Mouse (Mus musculus): ENCODE data around the gene Scn8a. TPM values are rescaled to one million over a fixed set of nuclear protein-coding genes. Genes with fewer than 3 reads are reported as not detected.

Gene Scn8a
- polyA plus RNA-seq, 1 experiment from 2014 or later = 2.1 TPM

DNA sequence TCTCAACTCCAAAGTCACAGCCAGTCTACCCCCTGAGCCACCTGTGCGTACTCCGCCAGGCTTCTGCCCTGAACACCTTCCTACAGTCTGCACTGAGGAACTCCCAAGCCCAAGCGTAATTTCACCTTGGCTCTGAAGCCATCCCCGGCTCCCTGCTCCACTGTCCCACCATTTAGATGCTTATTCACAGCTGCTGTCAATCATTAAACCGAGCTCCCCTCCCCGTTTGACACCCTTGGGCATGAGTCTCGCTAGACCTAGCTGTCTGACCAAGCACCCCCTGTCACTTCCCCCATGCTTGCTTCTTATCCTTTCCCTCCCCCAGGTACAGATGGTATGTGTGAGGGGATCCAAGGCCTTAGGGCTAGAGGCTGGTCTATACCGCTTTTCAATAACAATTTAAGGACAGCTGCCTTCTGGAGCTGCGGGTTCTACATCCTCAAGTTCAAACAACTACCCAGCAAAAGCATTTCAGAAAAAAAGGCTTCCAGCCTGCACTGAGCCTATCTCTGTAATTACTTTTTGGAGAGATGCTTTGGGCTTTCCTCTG is 200.1 kb downstream of the Scn8a start:
- DNase-seq (ENCODE audit: low spot score) = no peak

DNA sequence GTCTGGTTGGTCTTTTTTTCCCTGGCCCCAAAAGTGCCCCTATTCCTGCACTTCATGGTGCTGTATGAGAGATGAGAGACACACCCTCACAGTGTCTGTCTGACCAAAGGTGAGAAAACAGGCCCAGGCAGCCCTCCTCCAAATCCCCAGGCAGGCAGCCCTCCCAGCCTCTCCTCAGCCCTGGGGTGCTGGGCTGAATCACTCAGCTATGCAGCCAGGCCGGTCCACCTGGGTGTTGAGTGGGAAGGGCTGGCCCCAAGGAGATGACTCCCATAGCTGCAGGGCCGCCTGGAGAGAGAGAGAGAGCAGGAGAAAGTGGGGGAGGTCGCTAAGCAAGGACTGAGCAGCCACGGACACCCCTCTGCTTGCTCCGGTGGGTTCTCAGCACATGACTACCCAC is 201.1 kb downstream of the Scn8a start:
- no peak for DNase-seq (ENCODE audit: low spot score)

DNA sequence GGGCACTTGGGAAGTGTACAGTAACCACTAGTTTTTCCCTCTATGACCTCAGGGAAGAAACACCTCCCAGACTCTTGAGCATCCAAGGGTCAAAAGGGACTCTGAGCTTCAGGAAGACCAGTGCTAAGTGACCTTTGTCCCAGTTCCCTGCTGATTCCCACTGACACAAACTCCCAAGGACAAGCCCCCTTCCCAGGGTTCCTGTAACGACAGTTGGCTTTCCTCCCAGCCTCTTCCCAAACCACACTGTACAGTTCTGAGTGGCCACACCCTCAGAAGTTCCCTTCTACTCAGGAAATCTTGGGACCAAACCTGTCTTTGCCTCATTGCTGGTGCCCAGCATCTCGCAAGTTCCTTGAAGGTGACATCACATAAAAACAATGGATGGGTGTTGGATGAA is 203.1 kb downstream of the Scn8a start:
- DNase-seq (ENCODE audit: low spot score) = no peak

DNA sequence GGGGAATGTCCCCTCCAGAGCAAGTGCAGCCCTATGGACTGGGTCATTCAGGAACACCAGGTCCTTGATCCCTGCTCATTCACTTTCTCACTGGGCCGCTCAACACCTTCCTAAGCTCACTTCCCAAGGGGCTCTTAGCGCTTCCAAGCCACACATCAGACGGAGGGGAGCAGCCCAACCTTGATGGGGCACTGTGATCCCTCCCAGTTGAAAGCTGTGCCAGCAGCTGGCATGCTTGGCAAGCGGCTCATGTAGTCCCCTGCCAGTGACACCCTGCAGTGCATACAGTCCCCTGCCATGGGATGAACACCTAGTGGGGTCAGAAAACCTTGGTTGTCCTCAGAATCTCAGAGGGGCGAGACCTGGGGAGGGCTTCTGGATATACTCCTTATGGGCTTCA is 204.4 kb downstream of the Scn8a start:
- no peak for DNase-seq (ENCODE audit: low spot score)

DNA sequence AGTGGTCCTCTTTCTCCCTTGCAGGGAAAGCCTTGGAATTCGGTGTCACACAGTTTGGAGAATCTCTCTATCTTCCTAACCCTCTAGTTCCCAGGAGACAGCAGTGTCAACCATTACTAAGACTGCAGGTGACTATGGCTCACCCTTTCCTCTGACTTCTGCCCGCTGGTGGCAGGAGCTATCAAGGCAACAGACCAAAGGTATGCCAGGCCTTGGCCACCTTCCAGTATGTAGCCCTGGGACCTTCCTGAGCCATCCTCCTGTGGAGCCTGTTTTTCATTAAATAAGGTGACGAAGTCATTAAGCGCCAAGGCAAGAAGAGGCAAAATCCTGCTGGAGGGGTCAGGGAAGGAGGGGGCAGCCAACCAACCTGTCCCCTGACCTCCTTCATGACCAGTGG is 205.5 kb downstream of the Scn8a start:
- no peak for DNase-seq (ENCODE audit: low spot score)

DNA sequence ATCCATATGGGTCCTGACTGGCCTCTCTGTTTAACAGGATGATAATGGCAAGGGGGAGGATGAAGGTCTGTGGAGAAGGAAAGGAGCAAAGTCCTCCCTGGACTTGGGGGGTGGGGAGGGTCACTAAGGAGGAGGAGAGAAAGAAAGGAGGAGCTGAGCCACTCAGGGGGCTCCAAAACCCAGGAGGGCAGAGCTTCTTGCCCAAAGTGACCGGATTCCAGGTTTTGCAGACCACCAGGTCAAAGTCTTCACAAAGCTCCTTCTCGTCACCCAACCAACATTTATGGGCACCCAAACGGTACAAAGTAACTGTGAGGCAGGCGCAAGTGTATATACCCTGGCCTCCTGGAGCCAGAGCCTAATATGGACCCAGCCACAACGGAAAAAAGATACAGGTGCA is 206.0 kb downstream of the Scn8a start:
- no peak for DNase-seq (ENCODE audit: low spot score)

DNA sequence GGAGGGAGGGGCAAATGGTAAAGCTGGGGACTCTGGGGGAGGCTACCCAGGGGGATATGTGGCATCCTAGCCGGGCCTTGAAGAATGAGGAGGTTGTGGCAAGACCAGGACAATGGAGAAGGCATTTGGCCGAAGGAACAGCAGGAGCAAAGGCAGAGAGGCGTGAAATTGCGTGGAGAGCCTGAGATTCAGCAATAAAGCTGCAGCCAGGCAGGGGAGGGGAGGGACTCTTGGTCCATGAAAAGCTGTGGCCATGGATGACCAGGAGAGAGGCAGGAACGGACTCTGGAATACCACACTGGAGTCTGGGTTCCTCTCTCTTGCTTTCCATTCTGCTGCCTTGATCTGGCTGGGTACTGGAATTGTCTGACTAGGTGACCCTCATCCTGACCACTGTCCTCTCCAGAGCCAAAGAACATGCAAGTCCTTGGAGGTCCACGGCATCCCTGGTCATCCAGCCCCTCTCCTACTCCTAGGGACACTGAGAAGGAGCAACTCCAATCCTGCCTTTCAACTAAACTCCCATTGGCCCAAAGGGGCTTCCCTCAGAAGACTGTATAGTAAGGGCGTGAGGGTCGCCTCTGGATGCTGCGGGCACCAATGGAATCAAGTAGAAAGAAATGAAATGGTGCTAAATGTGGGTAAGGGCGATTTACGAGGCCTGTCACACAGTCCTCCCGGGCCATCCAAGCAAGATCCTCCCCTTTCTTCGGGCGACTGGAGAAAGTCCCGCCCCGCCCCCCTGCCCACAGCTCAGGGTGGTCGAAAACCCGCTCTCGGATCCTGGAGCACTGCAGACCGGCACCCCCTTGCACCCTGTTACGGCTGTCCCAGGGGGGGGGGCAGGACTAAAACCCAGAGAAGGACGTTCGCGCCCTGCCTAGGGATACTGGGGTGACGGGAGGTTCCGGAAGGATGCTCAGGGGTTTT is 206.7 kb downstream of the Scn8a start:
- no peak for DNase-seq (ENCODE audit: low spot score)

DNA sequence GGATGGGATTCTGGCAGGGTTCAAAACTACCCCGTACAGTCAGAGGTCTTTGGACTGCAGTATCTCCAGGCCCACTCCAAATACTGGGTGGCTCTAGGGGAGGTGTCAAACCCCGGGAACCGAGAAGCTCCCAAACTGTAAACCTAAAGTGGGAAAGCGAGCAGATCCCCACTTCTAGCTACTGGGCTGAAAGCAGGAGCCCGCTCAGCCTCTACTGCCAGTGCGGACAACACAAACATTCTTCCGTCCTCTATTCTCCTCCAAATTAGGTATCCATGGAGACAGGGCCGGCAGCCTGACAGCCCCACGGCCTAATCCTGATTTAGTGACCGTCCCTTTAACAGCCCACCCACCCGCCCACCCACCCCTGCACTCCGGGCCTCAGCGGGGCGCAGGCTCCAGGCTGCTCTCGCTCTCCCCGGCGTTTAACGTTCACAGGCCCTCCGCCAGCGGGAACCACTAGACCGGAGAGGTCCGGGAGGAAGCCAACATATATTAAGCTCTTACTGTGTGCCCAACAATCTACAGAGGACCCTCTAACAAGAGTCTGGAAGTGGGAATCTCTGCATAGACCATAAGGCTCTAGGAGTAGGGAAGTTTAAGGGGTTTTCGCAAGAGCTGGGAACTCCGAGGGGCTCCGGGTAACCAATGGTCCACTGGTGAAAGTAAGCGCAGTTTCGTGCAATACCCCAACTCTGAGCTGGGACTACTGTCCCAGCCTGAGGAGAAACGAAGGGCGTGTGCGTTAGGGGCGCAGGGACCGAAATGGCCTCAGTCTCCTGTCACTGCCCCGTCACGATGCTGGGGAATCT is 207.5 kb downstream of the Scn8a start:
- no peak for DNase-seq (ENCODE audit: low spot score)

DNA sequence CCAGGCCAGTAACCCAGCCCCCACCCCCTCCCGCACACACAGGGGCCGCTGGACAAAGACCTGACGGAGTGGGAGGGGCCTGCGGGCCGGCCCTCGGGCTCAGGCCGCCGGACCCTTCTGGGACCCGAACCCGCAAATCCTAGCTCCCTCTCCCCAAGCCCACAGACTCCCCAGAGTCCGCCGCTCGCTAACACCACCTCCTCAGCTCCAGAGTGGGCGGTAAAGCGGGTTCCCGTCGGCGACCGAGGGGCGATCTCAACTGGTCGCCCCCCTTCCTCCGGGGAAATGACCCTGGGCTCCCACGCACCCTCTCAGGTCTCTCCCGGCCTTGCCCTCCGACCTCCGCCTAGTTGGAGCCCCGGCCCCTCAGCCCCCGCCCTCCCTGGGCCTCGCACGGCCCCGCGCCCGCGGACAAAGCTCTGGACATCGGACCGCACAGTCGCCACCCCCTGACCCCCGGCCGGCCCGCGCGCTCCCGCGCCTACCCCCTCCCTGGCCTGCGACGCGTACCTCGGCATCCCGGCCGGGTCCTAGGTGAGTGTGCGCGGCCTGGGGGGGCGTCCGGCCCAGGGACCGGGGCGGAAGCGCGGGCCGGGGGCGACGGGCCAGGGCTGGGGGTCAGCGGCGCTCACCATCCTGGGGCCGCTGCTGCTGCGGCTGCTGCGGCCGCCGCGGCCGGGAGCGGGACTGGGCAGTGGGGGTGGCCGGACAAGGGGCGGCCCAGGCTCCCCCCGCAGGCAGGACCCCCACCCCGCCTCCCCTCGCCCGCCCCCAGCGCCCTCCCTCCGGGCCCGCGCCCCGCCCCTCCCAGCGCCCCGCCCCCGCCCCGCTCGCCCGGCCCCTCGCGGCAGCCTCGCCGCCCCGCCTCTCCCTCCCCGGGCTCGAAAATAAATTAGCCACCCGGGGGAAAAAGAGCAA is 208.4 kb downstream of the Scn8a start, which contains the start of gene Fignl2:
TSS of gene Fignl2 (minus strand) at position 755 of the 918 bp plus-strand sequence.
- no peak for DNase-seq (ENCODE audit: low spot score)

DNA sequence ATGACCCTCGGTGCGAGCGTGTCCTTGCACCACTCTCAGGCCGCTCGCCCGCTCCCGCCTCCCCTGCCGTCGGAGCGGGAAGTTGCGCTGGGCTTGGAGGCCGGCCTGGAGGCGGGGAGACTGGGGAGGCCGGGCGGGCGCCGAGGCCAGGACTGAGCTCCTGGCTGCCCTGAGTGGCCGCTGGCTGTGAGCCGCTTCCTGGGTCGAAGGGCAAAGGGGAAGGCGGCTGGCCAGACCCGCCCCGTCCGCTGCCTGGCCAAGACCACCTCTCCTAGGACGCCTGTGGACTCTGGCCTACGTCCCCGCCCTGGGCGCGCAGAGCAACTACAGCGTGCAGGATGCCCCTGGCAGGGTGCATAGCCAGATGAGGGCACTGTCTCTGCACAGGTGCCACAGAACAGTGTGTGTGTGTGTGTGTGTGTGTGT is 209.1 kb downstream of the Scn8a start:
- DNase-seq (ENCODE audit: low spot score) = no peak

DNA sequence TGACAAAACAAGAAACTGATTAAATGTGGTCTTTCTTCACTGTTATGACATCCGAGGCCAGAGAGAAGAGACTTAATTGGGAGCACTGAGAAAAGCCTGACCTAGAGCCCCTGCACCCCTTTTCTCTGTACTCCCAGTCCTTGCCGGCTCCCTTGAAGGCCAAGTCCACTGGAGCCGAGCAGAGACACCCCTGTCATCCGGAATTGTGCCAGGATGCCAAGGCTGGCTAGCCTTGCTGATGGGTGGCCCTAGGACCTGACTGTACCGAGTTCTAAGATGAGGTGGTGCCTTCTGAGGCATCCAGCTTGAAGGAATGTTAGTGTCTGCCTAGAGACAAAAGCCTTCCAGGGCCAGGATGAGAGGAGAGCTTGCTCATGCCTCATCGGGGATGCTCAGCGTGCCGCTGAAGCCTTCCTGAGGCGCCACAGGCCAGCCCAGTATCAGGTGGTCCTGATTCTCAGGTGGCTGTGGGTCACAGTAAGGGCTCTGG is 210.4 kb downstream of the Scn8a start:
- no peak for DNase-seq (ENCODE audit: low spot score)

DNA sequence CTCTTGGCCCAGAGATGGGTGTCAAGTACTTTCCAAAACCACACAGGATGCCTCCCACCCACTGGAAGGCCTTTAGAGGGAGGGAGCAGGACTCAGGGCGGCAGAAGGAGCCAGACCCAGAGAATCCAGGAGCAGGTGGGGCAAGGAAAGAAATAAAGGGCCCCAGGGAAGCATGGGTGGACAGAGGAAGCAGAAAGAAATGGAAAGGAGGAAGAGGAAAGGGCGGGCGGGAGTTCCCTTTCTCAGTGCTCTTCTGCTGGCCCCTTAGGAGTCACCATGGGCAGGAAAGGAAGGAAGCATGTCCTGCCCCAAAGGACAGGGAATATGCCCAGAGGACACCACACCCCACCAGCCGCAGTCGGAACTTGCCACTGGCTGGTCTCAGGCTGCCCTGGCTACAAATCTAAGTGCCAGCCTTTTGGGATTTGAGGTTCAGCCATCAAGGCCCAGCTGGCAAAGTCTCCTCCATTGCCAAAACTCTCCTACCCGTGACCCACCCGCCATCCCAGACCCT is 211.4 kb downstream of the Scn8a start:
- DNase-seq (ENCODE audit: low spot score) = no peak

DNA sequence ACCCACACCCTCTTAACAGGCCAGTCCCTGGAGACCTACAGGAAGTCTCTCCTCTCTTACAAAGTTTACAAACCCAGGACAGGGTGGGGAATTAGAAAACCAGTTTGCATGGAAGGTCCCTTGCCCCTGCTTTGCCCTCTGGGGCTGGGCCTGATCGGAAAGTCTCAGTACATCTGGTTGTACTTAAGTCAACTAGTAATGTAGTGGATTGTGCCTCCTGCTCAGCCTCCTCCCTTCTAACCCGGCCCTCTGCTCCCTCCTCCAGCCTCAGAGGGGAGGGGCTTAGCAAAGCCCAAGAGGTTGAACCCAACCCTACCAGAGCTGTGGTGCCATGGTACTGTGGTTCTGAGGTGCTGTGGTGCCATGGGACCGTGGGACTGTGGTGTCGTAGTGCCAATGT is 212.6 kb downstream of the Scn8a start:
- no peak for DNase-seq (ENCODE audit: low spot score)

DNA sequence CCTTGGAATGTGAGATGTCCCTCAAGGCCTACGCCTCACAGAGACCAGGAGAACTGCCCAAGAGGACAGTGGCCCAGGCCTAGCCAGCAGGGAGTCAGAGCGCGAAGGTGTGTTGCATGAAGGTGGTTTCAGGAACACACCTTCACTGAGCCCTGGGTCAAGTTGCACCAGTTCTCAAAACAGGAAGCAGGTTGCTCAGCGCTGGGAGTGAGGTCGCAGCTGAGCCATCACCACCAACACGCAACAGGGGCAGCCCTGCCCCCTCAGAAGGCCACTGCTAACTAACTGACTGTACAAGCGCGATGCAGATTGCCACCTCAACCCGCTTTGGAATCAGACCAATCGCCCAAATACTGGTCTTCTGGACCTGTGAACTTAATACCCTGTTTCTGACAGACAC is 214.8 kb downstream of the Scn8a start:
- no peak for DNase-seq (ENCODE audit: low spot score)

DNA sequence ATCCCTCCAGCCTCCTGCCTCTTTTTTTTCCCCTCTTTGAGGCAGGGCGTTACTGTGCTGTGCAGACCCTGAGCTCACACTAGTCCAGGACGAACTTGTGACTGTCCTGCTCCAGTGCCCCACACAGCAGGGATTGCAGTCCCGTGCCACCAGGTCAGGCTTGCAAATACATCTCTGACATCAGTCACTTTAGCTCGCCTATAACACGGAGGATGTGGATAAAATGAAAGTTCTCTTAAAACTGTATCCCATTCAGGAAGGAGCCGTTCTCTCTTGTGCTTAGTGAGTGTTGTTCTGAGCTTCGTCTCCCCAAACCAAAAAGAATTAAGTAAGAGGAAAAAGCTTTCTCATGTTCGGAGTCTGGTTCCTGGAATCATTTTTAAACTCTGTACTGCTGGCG is 216.8 kb downstream of the Scn8a start:
- no peak for DNase-seq (ENCODE audit: low spot score)

DNA sequence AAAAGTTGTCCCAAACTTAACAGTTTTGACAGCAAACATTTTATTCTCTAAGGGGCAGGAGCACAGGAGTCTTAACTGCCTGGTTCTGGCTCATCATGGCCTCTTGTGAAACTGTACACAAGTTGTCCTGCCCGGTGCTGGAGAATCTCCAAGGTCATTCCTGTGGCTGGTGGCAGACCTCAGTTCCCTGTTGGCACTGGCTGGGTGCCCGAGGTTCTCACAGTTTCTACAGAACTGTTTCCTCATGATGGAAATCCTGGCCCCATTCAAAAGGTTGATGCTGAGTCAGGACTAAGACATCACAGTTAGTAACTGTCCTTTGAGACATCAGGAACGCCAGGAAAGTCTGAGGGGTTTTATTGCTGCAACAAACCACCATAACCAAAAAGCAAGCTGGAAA is 217.3 kb downstream of the Scn8a start:
- DNase-seq (ENCODE audit: low spot score) = no peak

DNA sequence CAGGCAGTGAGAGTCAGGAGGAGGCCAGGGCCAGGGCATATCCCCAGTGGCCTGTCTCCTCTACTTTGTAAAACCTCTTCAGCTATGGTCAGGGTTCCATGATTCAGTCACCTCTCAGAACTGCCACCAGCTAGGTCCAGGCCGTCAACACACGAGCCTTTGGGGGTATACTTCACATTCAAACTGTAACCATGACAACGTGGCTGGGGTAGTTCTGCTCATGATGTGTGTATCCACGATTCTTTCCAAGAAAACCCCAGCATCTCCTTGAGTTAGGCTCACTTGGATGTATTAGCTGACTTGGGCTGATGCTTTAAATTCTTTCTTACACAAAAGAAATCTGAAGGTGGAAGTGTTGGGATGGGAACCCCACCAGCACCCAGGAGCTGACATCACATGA is 218.6 kb downstream of the Scn8a start:
- no peak for DNase-seq (ENCODE audit: low spot score)

DNA sequence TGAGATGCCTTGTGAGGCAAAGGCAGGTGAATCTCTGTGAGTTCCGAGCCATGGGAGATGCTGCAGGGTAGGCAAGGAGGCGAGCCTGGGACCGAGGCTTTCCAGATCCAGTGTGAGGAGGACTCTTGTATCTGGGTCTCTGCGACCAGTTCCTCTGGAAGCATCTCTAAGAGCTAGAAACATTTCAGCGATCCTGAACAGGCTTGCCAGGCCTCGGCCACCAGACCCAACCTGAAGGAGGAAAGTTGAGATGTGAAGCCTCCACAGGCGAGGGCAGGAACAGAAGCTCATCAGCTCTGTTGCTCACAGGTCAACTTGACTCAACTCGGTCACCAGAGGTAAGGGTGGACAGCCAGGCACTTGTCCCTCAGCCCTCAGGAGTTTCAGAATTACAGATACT is 221.9 kb downstream of the Scn8a start:
- no peak for DNase-seq (ENCODE audit: low spot score)

DNA sequence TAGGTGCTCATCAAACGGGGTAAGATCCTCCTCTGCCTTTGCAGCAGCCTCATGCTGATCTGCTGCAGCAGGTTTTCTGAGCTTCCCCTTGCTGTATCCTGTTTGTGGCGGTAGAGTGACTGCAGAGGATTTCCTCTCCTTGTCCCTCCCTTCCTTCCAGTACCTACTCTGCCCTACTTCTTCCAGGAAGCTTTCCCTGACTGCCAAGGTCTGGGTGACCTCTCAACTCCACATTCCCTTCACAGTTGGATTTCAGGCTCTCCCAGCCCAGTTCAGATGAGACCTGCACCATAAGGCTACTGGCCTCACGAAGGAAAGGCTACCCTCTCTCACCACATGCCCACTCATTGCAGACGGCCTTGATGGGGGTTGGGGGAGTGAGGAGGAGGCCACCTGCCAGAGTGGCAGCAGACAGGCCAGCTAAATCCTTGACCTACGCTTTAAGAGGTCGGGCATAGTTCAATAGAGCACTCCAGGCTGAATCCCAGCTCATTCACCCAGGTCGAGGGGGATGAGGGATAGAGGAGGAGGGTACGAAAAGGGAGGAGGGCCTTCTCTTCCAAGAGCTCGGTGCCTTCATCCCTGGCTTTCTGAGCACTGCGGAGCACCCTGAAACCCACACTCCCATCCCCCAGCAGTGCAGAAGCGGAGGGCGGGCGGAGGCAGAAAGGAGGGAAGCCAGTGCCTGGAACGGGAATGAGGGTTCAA is 222.6 kb downstream of the Scn8a start:
- DNase-seq (ENCODE audit: low spot score) = no peak
